Mouse (Mus musculus) small intestine, adult 2 months (tissue): ENCODE measurements around the gene Cnih3.

Source experiments
- CTCF ChIP-seq: fragments of 200-500 bp; IDR thresholded peaks from 2 replicates; pipeline ENCODE4 v1.5.1; 2012; ENCODE audit warnings: low read depth, mild to moderate bottlenecking, control low read depth, inconsistent platforms, low read length, moderate library complexity, mixed read lengths; ENCODE audit not compliant: insufficient replicate concordance, insufficient read length; ENCODE audit errors: extremely low read depth
- POLR2A ChIP-seq: fragments of 200-500 bp; IDR thresholded peaks from 2 replicates; pipeline ENCODE4 v1.6.1; 2012; ENCODE audit warnings: low read depth, mild to moderate bottlenecking, control low read depth, inconsistent platforms, low read length, moderate library complexity

- TF ChIP-seq CTCF = no peak
- TF ChIP-seq POLR2A = no peak
Measured at GRCm38 (mm10) chr1:181334329-181335018, 18.0 kb upstream of the Cnih3 start.
